Mouse (Mus musculus) liver, embryonic 13.5 days (tissue): ENCODE results near the gene Dctn3. TPM values are rescaled to one million over a fixed set of nuclear protein-coding genes. Genes with fewer than 3 reads are reported as not detected.
"Not testable (repeated sequence)": the region's sequence is repeated elsewhere in the genome, so short reads cannot be mapped to it uniquely, and the experiment has no call there.

Source experiments
- ATAC-seq: fragments of 200-750 bp; cut with Nextera tagmentation; 2 replicates; pipeline ENCODE4 v1.8.0; 2017; ENCODE audit warnings: low read depth, mild to moderate bottlenecking, moderate number of reproducible peaks, moderate library complexity
- DNase-seq: peaks from one replicate; pipeline ENCODE4 v3.0.0; 2022
- H3K27ac ChIP-seq: fragments of 300-500 bp; sonication (generic); 2 replicates; pipeline ENCODE4 v1.5.1; 2015; ENCODE audit warnings: moderate library complexity, mild to moderate bottlenecking, inconsistent platforms
- H3K27me3 ChIP-seq: fragments of 300-500 bp; sonication (generic); 2 replicates; pipeline ENCODE4 v1.6.1; 2015; ENCODE audit warnings: mild to moderate bottlenecking, inconsistent platforms
- H3K36me3 ChIP-seq: fragments of 300-500 bp; sonication (generic); 2 replicates; pipeline ENCODE4 v1.6.1; 2015; ENCODE audit warnings: mild to moderate bottlenecking, inconsistent platforms
- H3K4me1 ChIP-seq: fragments of 300-500 bp; sonication (generic); replicated peaks from 2 replicates; pipeline ENCODE4 v1.6.1; 2015; ENCODE audit warnings: inconsistent platforms
- H3K4me2 ChIP-seq: fragments of 300-500 bp; sonication (generic); 2 replicates; pipeline ENCODE4 v1.6.1; 2015; ENCODE audit warnings: inconsistent platforms, mild to moderate bottlenecking, moderate library complexity
- H3K4me3 ChIP-seq: fragments of 300-500 bp; sonication (generic); replicated peaks from 2 replicates; pipeline ENCODE4 v1.5.1; 2015; ENCODE audit warnings: mild to moderate bottlenecking, inconsistent platforms
- H3K9ac ChIP-seq: fragments of 300-500 bp; sonication (generic); 2 replicates; pipeline ENCODE4 v1.6.1; 2015; ENCODE audit warnings: mild to moderate bottlenecking, inconsistent platforms
- H3K9me3 ChIP-seq: fragments of 300-500 bp; sonication (generic); replicated peaks from 2 replicates; pipeline ENCODE4 v1.6.1; 2016; ENCODE audit warnings: inconsistent platforms
- WGBS: fragments of 180-500 bp; shearing (Covaris S2); methylation state at CpG from one replicate; pipeline ENCODE4 v1.1.7; 2015; ENCODE audit not compliant: insufficient replicate concordance; 5-methylcytosine and 5-hydroxymethylcytosine counted together
- polyA plus RNA-seq: library from polyadenylated mRNA; unstranded; fragments of >200 nt; fragmentation: Nextera tagmentation; extraction: Ambion mirVana; gene quantifications from 2 replicates; pipeline ENCODE4 v1.2.1, GENCODE M21; 2015

Dctn3 gene
- polyA plus RNA-seq, 1 experiment from 2014 or later: 90.0 TPM

DNA sequence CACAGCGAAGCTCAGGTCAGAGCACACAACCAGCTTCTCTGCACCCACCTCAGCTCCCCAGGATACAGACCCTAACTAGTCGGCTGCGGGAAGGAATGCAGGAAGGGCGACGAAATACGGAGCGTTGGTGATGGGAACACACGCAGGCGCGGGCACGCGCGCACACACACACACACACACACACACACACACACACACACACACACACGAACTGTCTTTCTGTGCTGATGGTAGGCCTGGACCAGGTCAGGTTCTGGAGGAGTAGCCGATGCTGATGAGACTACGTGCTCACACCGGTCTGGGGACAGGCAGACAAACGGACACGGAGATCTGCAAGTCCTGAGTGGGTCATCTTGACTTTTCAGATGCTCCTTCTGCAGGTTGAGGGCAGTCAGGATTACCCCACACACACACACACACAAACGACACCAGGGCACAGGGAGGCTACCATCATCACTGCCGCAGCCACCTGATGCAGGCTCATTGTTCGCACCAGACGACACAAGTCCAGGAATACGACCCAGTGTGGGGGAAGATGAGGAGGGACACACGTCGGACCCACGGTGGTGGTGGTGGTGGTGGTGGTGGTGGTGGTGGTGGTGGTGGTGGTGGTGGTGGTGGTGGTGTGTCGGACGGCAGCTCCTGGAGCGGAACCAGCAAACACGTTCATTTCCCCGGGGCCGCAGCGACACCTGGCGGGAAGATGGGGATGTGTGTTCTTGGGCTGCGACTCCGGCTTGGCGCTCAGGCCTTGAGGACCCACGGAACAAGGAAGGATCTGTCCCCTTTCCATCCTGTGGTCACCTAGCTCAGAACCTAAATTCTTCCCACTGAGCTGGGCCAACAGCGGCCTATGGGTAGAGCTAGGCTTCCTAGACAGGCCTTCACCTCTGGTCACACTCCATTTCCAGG is 25.8 kb downstream of the Dctn3 start, which contains the start of gene Cntfr:
Cntfr (minus strand) TSS at position 160 of the 912 bp plus-strand sequence.
- not testable (repeated sequence) for H3K4me1 ChIP-seq, ATAC-seq, H3K27ac ChIP-seq, H3K4me2 ChIP-seq, H3K9ac ChIP-seq, DNase-seq, H3K4me3 ChIP-seq, H3K9me3 ChIP-seq, H3K36me3 ChIP-seq
- peaks cover 40% of the 10 kb centered on the region for H3K27me3 ChIP-seq
- 7% methylated on average over 30 of the region's 40 CpGs for WGBS

DNA sequence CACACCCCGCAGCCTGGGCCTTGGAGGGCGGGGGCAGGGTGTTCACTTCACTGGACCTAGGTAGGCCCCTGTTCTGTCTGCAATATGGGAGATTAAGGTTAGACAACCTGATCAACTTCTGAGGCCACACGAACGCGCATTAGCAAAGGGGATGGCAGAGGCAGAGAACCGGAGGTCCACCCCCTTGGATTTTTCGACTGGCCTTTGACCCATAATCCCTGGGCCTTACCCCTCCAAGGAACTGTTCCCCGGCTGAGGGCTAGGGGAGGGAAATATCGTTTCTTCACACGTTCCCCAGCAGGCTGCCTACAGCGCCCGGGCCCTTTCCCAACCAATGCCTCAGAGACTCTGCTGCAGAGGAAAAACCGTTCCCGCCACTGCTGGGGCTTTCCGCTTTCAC is 26.5 kb downstream of the Dctn3 start:
- not testable (repeated sequence) for H3K4me3 ChIP-seq, H3K4me2 ChIP-seq, DNase-seq, H3K4me1 ChIP-seq, H3K36me3 ChIP-seq, ATAC-seq, H3K9ac ChIP-seq, H3K27ac ChIP-seq, H3K9me3 ChIP-seq
- peaks cover 40% of the 10 kb centered on the region for H3K27me3 ChIP-seq
- WGBS: 4% methylated on average over 15 of the region's 15 CpGs

DNA sequence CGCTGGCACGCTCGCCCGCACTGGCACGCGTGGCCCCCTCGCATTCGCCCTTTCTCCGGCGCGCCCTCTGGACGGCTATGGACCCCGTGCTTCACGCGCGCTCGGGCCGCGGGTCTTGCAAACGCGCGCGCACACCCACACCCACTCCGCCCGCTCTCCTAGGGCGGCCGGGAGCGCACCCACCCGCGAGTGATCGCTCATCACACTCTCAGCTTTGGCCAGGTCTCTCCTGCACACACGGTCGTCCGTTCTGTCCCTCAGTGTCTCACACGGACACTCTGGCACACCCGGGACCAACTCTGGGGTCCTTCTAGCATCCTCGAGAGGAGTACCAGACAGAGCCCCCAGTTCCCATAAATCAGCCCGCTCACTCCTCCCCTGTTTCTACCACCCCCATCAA is 27.2 kb downstream of the Dctn3 start:
- H3K4me3 ChIP-seq, H3K4me2 ChIP-seq, DNase-seq, H3K9me3 ChIP-seq, H3K9ac ChIP-seq, H3K27ac ChIP-seq, ATAC-seq, H3K4me1 ChIP-seq, H3K36me3 ChIP-seq: not testable (repeated sequence)
- H3K27me3 ChIP-seq: peaks cover 40% of the 10 kb centered on the region
- WGBS: 3% methylated on average over 14 of the region's 38 CpGs

DNA sequence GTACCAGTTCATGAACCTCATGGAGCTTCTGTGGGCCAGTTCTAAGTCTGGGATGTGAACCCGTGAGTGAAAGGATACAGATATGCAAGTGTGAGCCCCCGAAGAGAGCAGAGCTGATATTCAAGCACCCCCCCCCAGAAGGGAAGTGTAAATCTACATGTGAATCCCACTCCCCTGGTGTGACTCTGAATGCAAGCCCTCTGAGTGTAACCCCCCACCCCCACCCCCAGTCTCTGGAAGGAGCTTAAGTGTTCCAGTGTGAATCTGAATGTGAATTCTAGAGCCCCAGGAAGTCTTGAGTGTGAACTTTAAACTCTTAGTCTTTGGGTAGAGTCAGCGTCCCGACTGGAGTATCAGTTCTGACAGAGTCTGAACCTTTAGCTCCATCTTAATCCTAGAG is 29.5 kb downstream of the Dctn3 start:
- not testable (repeated sequence) for H3K4me1 ChIP-seq, DNase-seq, H3K9ac ChIP-seq, H3K4me2 ChIP-seq, H3K36me3 ChIP-seq, H3K4me3 ChIP-seq, ATAC-seq, H3K9me3 ChIP-seq, H3K27ac ChIP-seq
- 4% methylated on average over 4 of the region's 4 CpGs for WGBS
- peaks cover 36% of the 10 kb centered on the region for H3K27me3 ChIP-seq

DNA sequence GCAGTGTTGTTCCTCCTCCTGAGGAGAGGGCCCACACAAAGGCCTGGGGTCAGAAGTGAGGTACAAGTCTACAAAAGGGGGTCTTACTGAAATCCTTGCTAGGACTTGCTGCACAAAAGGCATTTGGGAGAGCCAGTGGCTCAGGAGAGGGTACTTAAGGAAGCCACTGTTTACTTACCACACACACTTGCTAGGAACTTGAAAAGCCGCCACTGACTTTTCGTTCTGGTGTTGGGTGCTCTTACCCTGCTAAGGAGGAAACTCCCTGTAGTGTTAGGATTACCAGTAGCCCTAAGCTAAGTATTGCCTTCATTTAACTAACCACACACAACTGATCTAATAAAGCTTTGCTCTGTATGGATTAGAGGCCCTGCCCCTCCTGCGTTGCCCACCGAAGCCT is 33.0 kb downstream of the Dctn3 start:
- H3K4me3 ChIP-seq, H3K9me3 ChIP-seq, ATAC-seq, H3K4me1 ChIP-seq, H3K36me3 ChIP-seq, H3K27ac ChIP-seq, H3K4me2 ChIP-seq, DNase-seq, H3K9ac ChIP-seq: not testable (repeated sequence)
- peaks cover 20% of the 10 kb centered on the region for H3K27me3 ChIP-seq
- no CpG with 5 or more reads among the region's 4 CpGs for WGBS

DNA sequence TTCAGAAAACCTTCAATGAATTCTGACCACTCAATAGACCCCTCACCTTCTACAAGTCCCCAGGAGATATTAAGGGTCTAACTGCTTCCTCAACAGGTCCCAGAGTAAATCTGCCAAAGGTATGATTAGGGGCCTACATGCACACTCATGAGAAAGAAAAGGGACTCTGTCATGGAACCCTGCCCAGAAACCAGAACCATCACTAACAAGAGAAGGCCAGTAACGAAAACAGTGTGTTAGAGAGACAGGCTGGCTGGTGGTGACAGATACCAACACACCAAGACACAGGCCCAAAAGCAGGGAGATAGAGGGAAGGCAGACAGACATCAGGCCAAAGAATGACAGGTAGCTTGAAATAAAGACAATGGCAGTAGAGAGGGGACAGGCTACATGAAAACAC is 34.4 kb downstream of the Dctn3 start:
- not testable (repeated sequence) for H3K4me2 ChIP-seq, ATAC-seq, H3K9me3 ChIP-seq, H3K9ac ChIP-seq, DNase-seq, H3K36me3 ChIP-seq, H3K4me1 ChIP-seq, H3K27ac ChIP-seq, H3K4me3 ChIP-seq
- H3K27me3 ChIP-seq: peaks cover 23% of the 10 kb centered on the region
- WGBS: 46% methylated on average over 1 of the region's 1 CpGs

DNA sequence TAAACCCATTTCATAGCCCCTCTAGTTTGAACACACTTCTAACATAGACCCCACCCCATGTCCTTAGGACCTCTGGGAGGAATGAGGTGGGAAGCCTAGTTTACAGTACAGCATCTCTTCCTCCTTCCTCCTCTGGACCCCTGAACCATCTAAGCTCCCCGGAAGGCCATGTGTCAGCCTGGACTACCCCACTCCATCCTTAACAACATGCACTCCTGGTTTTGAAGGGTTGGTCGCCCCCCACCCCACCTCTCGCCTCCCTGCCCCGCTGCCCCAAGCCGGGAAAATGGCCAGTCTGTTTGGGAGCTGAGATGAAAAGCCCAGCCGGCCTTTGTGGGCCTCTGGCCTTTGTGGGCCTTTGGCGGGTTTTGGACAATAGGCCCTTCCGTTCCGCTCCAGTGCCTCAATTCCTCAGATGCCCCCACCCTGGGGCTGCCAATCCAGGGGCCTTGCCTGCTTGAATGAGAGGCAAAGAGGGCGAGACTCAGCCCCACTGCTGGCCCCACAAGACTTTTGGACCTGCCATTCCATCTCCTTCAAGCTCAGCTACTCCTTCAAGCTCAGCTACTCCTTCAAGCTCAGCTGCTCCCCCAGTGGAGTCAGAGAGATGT is 37.0 kb downstream of the Dctn3 start:
- DNase-seq, H3K27ac ChIP-seq, ATAC-seq, H3K36me3 ChIP-seq, H3K4me3 ChIP-seq, H3K9me3 ChIP-seq, H3K9ac ChIP-seq, H3K4me2 ChIP-seq, H3K4me1 ChIP-seq: not testable (repeated sequence)
- 42% methylated on average over 10 of the region's 10 CpGs for WGBS
- H3K27me3 ChIP-seq: peaks cover 33% of the 10 kb centered on the region

DNA sequence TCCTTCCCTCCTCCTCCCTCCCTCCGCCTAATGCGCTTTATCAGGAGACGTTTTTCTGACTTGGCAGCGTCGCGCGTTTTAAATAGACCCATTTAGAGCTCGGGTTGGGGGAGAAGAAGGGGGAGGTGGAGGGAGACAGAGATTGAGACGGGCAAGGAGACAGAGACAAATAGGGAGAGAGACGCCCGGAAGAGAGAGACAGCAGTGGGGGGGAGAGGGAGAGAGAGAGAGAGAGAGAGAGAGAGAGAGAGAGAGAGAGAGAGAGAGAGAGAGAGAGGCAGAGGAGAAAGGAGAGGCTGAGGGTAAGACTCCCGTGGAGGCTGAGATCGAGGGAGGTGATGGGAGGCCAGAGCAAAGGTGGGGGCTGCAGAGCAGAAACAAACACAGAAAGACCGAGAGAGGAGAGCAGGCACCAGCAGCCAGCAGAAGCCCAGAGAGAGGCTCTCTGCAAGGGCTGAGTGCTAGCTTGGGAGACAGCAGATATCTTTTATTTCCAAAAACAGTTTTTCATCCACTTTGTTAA is 38.0 kb downstream of the Dctn3 start:
- DNase-seq, H3K4me1 ChIP-seq, H3K36me3 ChIP-seq, ATAC-seq, H3K4me2 ChIP-seq, H3K27ac ChIP-seq, H3K4me3 ChIP-seq, H3K9ac ChIP-seq, H3K9me3 ChIP-seq: not testable (repeated sequence)
- WGBS: 2% methylated on average over 14 of the region's 14 CpGs
- H3K27me3 ChIP-seq: peaks cover 40% of the 10 kb centered on the region

DNA sequence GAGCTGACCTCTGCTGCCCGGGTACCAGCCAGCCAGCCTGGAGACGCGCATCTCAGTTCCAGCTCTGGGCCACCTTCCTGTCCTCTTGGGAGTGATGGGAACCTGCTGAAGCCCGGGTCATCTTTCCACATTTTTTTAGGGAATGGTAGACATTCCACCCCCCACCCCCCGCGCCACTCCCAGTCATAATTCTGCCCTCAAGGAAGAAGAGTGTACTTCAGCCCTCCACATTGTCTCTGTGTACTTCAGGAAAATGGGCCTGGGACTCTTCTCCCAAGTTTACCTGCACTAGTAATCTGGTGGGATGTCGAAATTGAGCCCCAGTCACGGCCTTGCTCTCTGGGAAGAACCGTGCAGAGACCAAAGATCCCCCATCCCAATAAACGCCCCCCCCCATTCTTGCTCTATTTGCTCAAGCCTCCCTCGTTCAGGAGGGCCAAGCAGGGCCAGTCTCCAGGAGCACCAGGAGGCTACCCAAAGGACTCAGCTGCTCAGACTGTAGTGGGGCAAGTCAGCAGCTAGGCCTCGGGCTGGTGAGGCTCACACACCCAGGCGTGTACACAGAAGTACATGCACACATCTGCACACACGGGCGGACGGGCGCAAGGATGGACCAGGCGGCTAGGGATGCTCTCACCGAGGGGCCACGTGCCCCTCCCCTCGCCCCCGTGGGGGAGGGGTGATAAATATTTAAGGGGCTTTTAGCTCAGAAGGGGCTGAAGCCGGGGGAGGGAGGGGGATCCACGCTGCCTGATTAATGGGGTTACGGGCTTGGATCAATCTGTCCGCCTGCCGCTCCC is 38.6 kb downstream of the Dctn3 start:
- not testable (repeated sequence) for H3K36me3 ChIP-seq, H3K4me2 ChIP-seq, H3K4me3 ChIP-seq, H3K9ac ChIP-seq, DNase-seq, H3K27ac ChIP-seq, H3K9me3 ChIP-seq, ATAC-seq, H3K4me1 ChIP-seq
- peaks cover 43% of the 10 kb centered on the region for H3K27me3 ChIP-seq
- WGBS: 6% methylated on average over 21 of the region's 27 CpGs

DNA sequence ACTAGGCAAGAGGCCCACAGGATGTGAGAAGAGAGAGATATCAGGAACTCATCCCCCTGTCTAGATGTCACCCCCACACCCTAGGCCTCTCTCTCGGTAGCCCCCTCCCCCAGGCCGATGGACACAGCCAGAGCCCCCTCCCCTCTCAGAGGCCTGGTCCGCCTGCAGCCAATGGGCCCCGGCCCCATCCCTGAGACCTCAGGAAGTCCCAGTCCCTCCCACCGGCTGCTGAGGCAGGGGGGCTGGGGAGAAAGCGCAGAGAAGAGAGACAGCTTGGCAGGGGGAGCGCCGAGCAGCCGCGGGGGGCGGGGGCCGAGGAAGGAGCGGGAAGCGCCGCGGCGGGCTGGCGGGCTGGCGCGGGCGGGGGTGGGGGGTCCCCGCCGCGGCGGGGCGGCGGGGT is 39.7 kb downstream of the Dctn3 start:
- ATAC-seq, H3K9ac ChIP-seq, H3K36me3 ChIP-seq, DNase-seq, H3K4me3 ChIP-seq, H3K9me3 ChIP-seq, H3K27ac ChIP-seq, H3K4me2 ChIP-seq, H3K4me1 ChIP-seq: not testable (repeated sequence)
- H3K27me3 ChIP-seq: peaks cover 52% of the 10 kb centered on the region
- WGBS: 0% methylated on average over 1 of the region's 27 CpGs

DNA sequence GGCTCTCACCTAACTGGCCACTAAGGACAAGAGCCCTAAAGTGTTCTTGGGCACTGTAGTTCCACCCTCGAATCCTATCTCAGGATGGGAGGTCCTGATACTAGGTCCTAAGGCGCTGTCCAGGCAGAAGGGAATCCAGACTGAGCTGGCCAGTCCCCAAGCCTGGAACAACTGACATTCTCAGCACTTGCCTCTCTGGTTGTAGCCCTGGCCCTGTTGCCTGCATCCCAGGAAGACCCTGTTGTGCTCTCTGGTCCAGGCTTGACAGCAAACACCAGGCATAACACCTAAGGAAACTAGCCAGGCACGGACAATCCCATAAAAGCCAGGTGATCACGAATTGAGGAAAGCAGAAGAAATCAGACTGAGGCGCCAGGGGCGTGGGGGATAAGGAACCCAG is 40.2 kb downstream of the Dctn3 start:
- peak overlapping the region; percentile 29; the same call in 1 of the 2 replicates for H3K27ac ChIP-seq
- peaks cover 56% of the 10 kb centered on the region for H3K27me3 ChIP-seq
- no peaks in the 10 kb centered on the region for H3K4me1 ChIP-seq
- H3K4me3 ChIP-seq: no peak overlapping the region
- WGBS: 19% methylated on average over 6 of the region's 6 CpGs
- H3K36me3 ChIP-seq: no peaks in the 10 kb centered on the region
- no peaks in the 10 kb centered on the region for H3K9me3 ChIP-seq
- no peak overlapping the region for H3K4me2 ChIP-seq
- DNase-seq (no peak), ATAC-seq (no peak)
- no peak overlapping the region for H3K9ac ChIP-seq
